Mouse (Mus musculus): ENCODE data around the gene Zswim1.
"Not testable (repeated sequence)": the region's sequence is repeated elsewhere in the genome, so short reads cannot be mapped to it uniquely, and the experiment has no call there.

Zswim1 gene

GRCm38 (mm10) chr2:164866741-164867551, 44.5 kb downstream of the Zswim1 start:
- no peak for DNase-seq (ENCODE audit: low spot score)

- no peak for DNase-seq (ENCODE audit: low spot score)
Measured at GRCm38 (mm10) chr2:164867566-164867965, 45.1 kb downstream of the Zswim1 start.

GRCm38 (mm10) chr2:164868491-164868890, 46.0 kb downstream of the Zswim1 start:
- DNase-seq (ENCODE audit: low spot score), result no peak

- no peak for DNase-seq (ENCODE audit: low spot score)
Measured at GRCm38 (mm10) chr2:164871602-164872303, 49.3 kb downstream of the Zswim1 start.

GRCm38 (mm10) chr2:164873621-164874020, 51.1 kb downstream of the Zswim1 start:
- DNase-seq (ENCODE audit: low spot score), result no peak

GRCm38 (mm10) chr2:164874239-164874769, 51.8 kb downstream of the Zswim1 start:
- DNase-seq (ENCODE audit: low spot score), result no peak

GRCm38 (mm10) chr2:164875648-164876047, 53.2 kb downstream of the Zswim1 start:
- not testable (repeated sequence) for DNase-seq (ENCODE audit: low spot score)
